Mouse (Mus musculus) liver, adult 2 months (tissue): ENCODE measurements around the gene Adh4.

Experiments used
- CTCF ChIP-seq: fragments of 200-500 bp; IDR thresholded peaks from 2 replicates; pipeline ENCODE4 v1.5.1; 2011; ENCODE audit warnings: low read depth, low read length, control low read depth
- POLR2A ChIP-seq: fragments of 200-500 bp; IDR thresholded peaks from 2 replicates; pipeline ENCODE4 v1.6.1; 2011; ENCODE audit warnings: low read length, control low read depth; ENCODE audit not compliant: insufficient read depth; ENCODE audit errors: extremely low read depth

- TF ChIP-seq POLR2A (no peak), CTCF (no peak)
Measured at GRCm38 (mm10) chr3:138366181-138366580, 49.1 kb upstream of the Adh4 start.
